Mouse (Mus musculus): ENCODE results near the gene Sh3gl2. TPM values are rescaled to one million over a fixed set of nuclear protein-coding genes. Genes with fewer than 3 reads are reported as not detected.

Gene Sh3gl2
- polyA plus RNA-seq, 1 experiment from 2014 or later: 17.5 TPM

GRCm38 (mm10) chr4:85250271-85250670 is 45.3 kb downstream of the Sh3gl2 start:
- no peaks in the 10 kb centered on the region for H3K27me3 ChIP-seq (replicated peaks; ENCODE audit: control insufficient read depth, insufficient read depth, low read length)
- no peak overlapping the region for H3K9ac ChIP-seq (ENCODE audit: low read length)
- DNase-seq (ENCODE audit: low spot score) (no peak), ATAC-seq (replicated peaks; ENCODE audit: low FRiP score, low TSS enrichment, low read depth) (no peak)
- no peaks in the 10 kb centered on the region for H3K4me1 ChIP-seq (replicated peaks; ENCODE audit: control insufficient read depth, insufficient read depth, low read length)
- no peak overlapping the region for H3K4me3 ChIP-seq (ENCODE audit: low read depth, low read length)
- 58% methylated on average over 2 of the region's 2 CpGs for WGBS
- H3K27ac ChIP-seq (ENCODE audit: low read depth): no peak overlapping the region
- H3K36me3 ChIP-seq (ENCODE audit: control insufficient read depth, insufficient read depth, low read length): no peaks in the 10 kb centered on the region
- no peaks in the 10 kb centered on the region for H3K9me3 ChIP-seq (ENCODE audit: control insufficient read depth, low read length)
- H3K4me2 ChIP-seq (ENCODE audit: low read length): no peak overlapping the region

GRCm38 (mm10) chr4:85250786-85251185 is 45.9 kb downstream of the Sh3gl2 start:
- no peak for ATAC-seq (replicated peaks; ENCODE audit: low FRiP score, low TSS enrichment, low read depth)
- no peak overlapping the region for H3K4me2 ChIP-seq (ENCODE audit: low read length)
- 69% methylated on average over 2 of the region's 2 CpGs for WGBS
- no peaks in the 10 kb centered on the region for H3K4me1 ChIP-seq (replicated peaks; ENCODE audit: control insufficient read depth, insufficient read depth, low read length)
- no peak overlapping the region for H3K9ac ChIP-seq (ENCODE audit: low read length)
- H3K27me3 ChIP-seq (replicated peaks; ENCODE audit: control insufficient read depth, insufficient read depth, low read length): no peaks in the 10 kb centered on the region
- no peak for DNase-seq (ENCODE audit: low spot score)
- no peaks in the 10 kb centered on the region for H3K36me3 ChIP-seq (ENCODE audit: control insufficient read depth, insufficient read depth, low read length)
- H3K9me3 ChIP-seq (ENCODE audit: control insufficient read depth, low read length): no peaks in the 10 kb centered on the region
- H3K27ac ChIP-seq (ENCODE audit: low read depth): no peak overlapping the region
- no peak overlapping the region for H3K4me3 ChIP-seq (ENCODE audit: low read depth, low read length)

- DNase-seq (ENCODE audit: low spot score) (no peak), ATAC-seq (replicated peaks; ENCODE audit: low FRiP score, low TSS enrichment, low read depth) (no peak)
- Histone ChIP-seq H3K27me3 (replicated peaks; ENCODE audit: control insufficient read depth, insufficient read depth, low read length) (no peaks in the 10 kb centered on the region), H3K4me1 (replicated peaks; ENCODE audit: control insufficient read depth, insufficient read depth, low read length) (no peaks in the 10 kb centered on the region), H3K36me3 (ENCODE audit: control insufficient read depth, insufficient read depth, low read length) (no peaks in the 10 kb centered on the region), H3K4me2 (ENCODE audit: low read length) (no peak overlapping the region), H3K9me3 (ENCODE audit: control insufficient read depth, low read length) (no peaks in the 10 kb centered on the region), H3K27ac (ENCODE audit: low read depth) (no peak overlapping the region), H3K9ac (ENCODE audit: low read length) (no peak overlapping the region), H3K4me3 (ENCODE audit: low read depth, low read length) (no peak overlapping the region)
- WGBS: 89% methylated on average over 8 of the region's 8 CpGs
Observed at GRCm38 (mm10) chr4:85255771-85256389, 51.0 kb downstream of the Sh3gl2 start.

- no peak for ATAC-seq (replicated peaks; ENCODE audit: low FRiP score, low TSS enrichment, low read depth)
- no peak overlapping the region for H3K4me2 ChIP-seq (ENCODE audit: low read length)
- H3K27me3 ChIP-seq (replicated peaks; ENCODE audit: control insufficient read depth, insufficient read depth, low read length): no peaks in the 10 kb centered on the region
- no peak overlapping the region for H3K27ac ChIP-seq (ENCODE audit: low read depth)
- no peak overlapping the region for H3K9ac ChIP-seq (ENCODE audit: low read length)
- no peaks in the 10 kb centered on the region for H3K36me3 ChIP-seq (ENCODE audit: control insufficient read depth, insufficient read depth, low read length)
- no peaks in the 10 kb centered on the region for H3K9me3 ChIP-seq (ENCODE audit: control insufficient read depth, low read length)
- no peak overlapping the region for H3K4me3 ChIP-seq (ENCODE audit: low read depth, low read length)
- 81% methylated on average over 5 of the region's 5 CpGs for WGBS
- no peaks in the 10 kb centered on the region for H3K4me1 ChIP-seq (replicated peaks; ENCODE audit: control insufficient read depth, insufficient read depth, low read length)
- DNase-seq (ENCODE audit: low spot score): no peak
Observed at GRCm38 (mm10) chr4:85256461-85257202, 51.7 kb downstream of the Sh3gl2 start.

- 90% methylated on average over 3 of the region's 4 CpGs for WGBS
- ATAC-seq (replicated peaks; ENCODE audit: low FRiP score, low TSS enrichment, low read depth): no peak
Observed at GRCm38 (mm10) chr4:85257771-85258341, 52.9 kb downstream of the Sh3gl2 start.

GRCm38 (mm10) chr4:85260687-85261658 is 56.0 kb downstream of the Sh3gl2 start:
- H3K4me2 ChIP-seq (ENCODE audit: low read length): no peak overlapping the region
- no peak overlapping the region for H3K9ac ChIP-seq (ENCODE audit: low read length)
- no peaks in the 10 kb centered on the region for H3K9me3 ChIP-seq (ENCODE audit: control insufficient read depth, low read length)
- no peak for ATAC-seq (replicated peaks; ENCODE audit: low FRiP score, low TSS enrichment, low read depth)
- no peak overlapping the region for H3K27ac ChIP-seq (ENCODE audit: low read depth)
- H3K4me3 ChIP-seq (ENCODE audit: low read depth, low read length): no peak overlapping the region
- no peak for DNase-seq (ENCODE audit: low spot score)
- H3K4me1 ChIP-seq (replicated peaks; ENCODE audit: control insufficient read depth, insufficient read depth, low read length): no peaks in the 10 kb centered on the region
- 91% methylated on average over 12 of the region's 12 CpGs for WGBS
- H3K27me3 ChIP-seq (replicated peaks; ENCODE audit: control insufficient read depth, insufficient read depth, low read length): no peaks in the 10 kb centered on the region
- no peaks in the 10 kb centered on the region for H3K36me3 ChIP-seq (ENCODE audit: control insufficient read depth, insufficient read depth, low read length)

More at GRCm38 (mm10) chr4:85257771-85258341, 52.9 kb downstream of the Sh3gl2 start:
- Histone ChIP-seq H3K36me3 (ENCODE audit: control insufficient read depth, insufficient read depth, low read length) (no peaks in the 10 kb centered on the region), H3K27ac (ENCODE audit: low read depth) (no peak overlapping the region), H3K9ac (ENCODE audit: low read length) (no peak overlapping the region), H3K4me3 (ENCODE audit: low read depth, low read length) (no peak overlapping the region), H3K4me1 (replicated peaks; ENCODE audit: control insufficient read depth, insufficient read depth, low read length) (no peaks in the 10 kb centered on the region), H3K27me3 (replicated peaks; ENCODE audit: control insufficient read depth, insufficient read depth, low read length) (no peaks in the 10 kb centered on the region), H3K4me2 (ENCODE audit: low read length) (no peak overlapping the region), H3K9me3 (ENCODE audit: control insufficient read depth, low read length) (no peaks in the 10 kb centered on the region)
- no peak for DNase-seq (ENCODE audit: low spot score)

GRCm38 (mm10) chr4:85262146-85262545 is 57.2 kb downstream of the Sh3gl2 start:
- WGBS: 65% methylated on average over 6 of the region's 6 CpGs
- no peak for ATAC-seq (replicated peaks; ENCODE audit: low FRiP score, low TSS enrichment, low read depth)

GRCm38 (mm10) chr4:85262606-85263005 is 57.7 kb downstream of the Sh3gl2 start:
- no peaks in the 10 kb centered on the region for H3K27me3 ChIP-seq (replicated peaks; ENCODE audit: control insufficient read depth, insufficient read depth, low read length)
- no peak overlapping the region for H3K4me3 ChIP-seq (ENCODE audit: low read depth, low read length)
- DNase-seq (ENCODE audit: low spot score) (no peak), ATAC-seq (replicated peaks; ENCODE audit: low FRiP score, low TSS enrichment, low read depth) (no peak)
- no peak overlapping the region for H3K27ac ChIP-seq (ENCODE audit: low read depth)
- whole genome bisulfite sequencing: 86% methylated on average over 13 of the region's 13 CpGs
- H3K4me2 ChIP-seq (ENCODE audit: low read length): no peak overlapping the region
- no peaks in the 10 kb centered on the region for H3K4me1 ChIP-seq (replicated peaks; ENCODE audit: control insufficient read depth, insufficient read depth, low read length)
- H3K9ac ChIP-seq (ENCODE audit: low read length): no peak overlapping the region
- H3K36me3 ChIP-seq (ENCODE audit: control insufficient read depth, insufficient read depth, low read length): no peaks in the 10 kb centered on the region
- H3K9me3 ChIP-seq (ENCODE audit: control insufficient read depth, low read length): no peaks in the 10 kb centered on the region

More at GRCm38 (mm10) chr4:85262146-85262545, 57.2 kb downstream of the Sh3gl2 start:
- Histone ChIP-seq H3K9ac (ENCODE audit: low read length) (no peak overlapping the region), H3K4me3 (ENCODE audit: low read depth, low read length) (no peak overlapping the region), H3K27ac (ENCODE audit: low read depth) (no peak overlapping the region), H3K4me1 (replicated peaks; ENCODE audit: control insufficient read depth, insufficient read depth, low read length) (no peaks in the 10 kb centered on the region), H3K4me2 (ENCODE audit: low read length) (no peak overlapping the region), H3K9me3 (ENCODE audit: control insufficient read depth, low read length) (no peaks in the 10 kb centered on the region), H3K36me3 (ENCODE audit: control insufficient read depth, insufficient read depth, low read length) (no peaks in the 10 kb centered on the region), H3K27me3 (replicated peaks; ENCODE audit: control insufficient read depth, insufficient read depth, low read length) (no peaks in the 10 kb centered on the region)
- no peak for DNase-seq (ENCODE audit: low spot score)

Data from intestine, embryonic 14.5 days (tissue).